ENCODE assay signal across 26 mouse cellular contexts in the genomic region with DNA sequence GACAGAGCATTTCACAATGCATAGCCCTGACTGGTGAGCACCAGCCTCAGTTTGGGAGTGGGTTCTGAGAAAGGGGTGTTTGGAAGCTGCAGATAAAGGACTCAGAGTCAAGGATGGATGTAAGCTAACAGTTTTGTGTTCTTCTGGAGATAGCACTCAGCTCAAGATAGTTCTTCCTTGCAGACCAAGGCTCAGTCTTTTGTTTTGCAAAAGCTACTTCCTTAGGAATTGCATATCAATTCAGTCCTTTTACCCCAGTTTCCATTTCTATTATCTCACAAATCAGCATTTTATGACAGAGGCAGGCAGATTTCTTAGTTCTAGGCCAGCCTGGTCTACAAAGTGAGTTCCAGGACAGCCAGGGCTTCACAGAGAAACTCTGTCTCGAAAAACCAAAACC.
"Had no signal": no experiment of that assay in that cellular context is flagged by ENCODE, and none has a peak within 500 bp of the region (broad histone marks: within the 10 kb centered on the region; RNA-seq: fewer than 3 reads in every experiment).

No protein-coding gene starts in this region.

- DNase-seq: gastrocnemius, postnatal 14 days; gastrocnemius, postnatal 36 days; heart, adult 11 months; heart, adult 2 months; heart, postnatal 14 days; heart, postnatal 36 days; kidney, adult 18-20 months; kidney, adult 8-10 months; kidney, postnatal 10 days; kidney, postnatal 25 days; kidney, postnatal 4 days; liver; liver, embryonic 13.5 days had no signal

- H3K9ac ChIP-seq: heart, embryonic 13.5 days; heart, embryonic 15.5 days; hindbrain, embryonic 13.5 days; hindbrain, embryonic 15.5 days; intestine, embryonic 15.5 days; limb, embryonic 12.5 days; liver, embryonic 13.5 days had no signal

- H3K27me3 ChIP-seq: heart, embryonic 13.5 days; heart, embryonic 15.5 days; hindbrain, embryonic 13.5 days; hindbrain, embryonic 15.5 days; intestine, embryonic 15.5 days; limb, embryonic 12.5 days; liver, embryonic 13.5 days had no signal

- H3K4me3 ChIP-seq: heart, adult 2 months; heart, embryonic 13.5 days; heart, embryonic 15.5 days; hindbrain, embryonic 13.5 days; hindbrain, embryonic 15.5 days; intestine, embryonic 15.5 days; layer of hippocampus, adult 2 months; left cerebral cortex, adult 2 months; limb, embryonic 10.5 days; limb, embryonic 12.5 days; liver, embryonic 13.5 days had no signal

- H3K36me3 ChIP-seq: heart, embryonic 13.5 days; heart, embryonic 15.5 days; hindbrain, embryonic 13.5 days; hindbrain, embryonic 15.5 days; intestine, embryonic 15.5 days; limb, embryonic 10.5 days; limb, embryonic 12.5 days; liver, embryonic 13.5 days had no signal

- H3K27ac ChIP-seq: heart, adult 2 months; heart, embryonic 13.5 days; heart, embryonic 15.5 days; hindbrain, embryonic 13.5 days; hindbrain, embryonic 15.5 days; hindbrain, postnatal 0 days; intestine, embryonic 15.5 days; layer of hippocampus, adult 2 months; left cerebral cortex, adult 2 months; limb, embryonic 10.5 days; limb, embryonic 12.5 days; liver, embryonic 13.5 days had no signal

- H3K9me3 ChIP-seq: heart, embryonic 13.5 days; heart, embryonic 15.5 days; hindbrain, embryonic 13.5 days; hindbrain, embryonic 15.5 days; intestine, embryonic 15.5 days; limb, embryonic 10.5 days; limb, embryonic 12.5 days; liver, embryonic 13.5 days had no signal

- H3K4me1 ChIP-seq: heart, embryonic 13.5 days; heart, embryonic 15.5 days; hindbrain, embryonic 13.5 days; hindbrain, embryonic 15.5 days; intestine, embryonic 15.5 days; limb, embryonic 10.5 days; limb, embryonic 12.5 days; liver, embryonic 13.5 days had no signal

- ATAC-seq: hindbrain, postnatal 0 days; intestine, embryonic 15.5 days; intestine, postnatal 0 days had no signal

- H3K4me2 ChIP-seq: heart, embryonic 11.5 days; heart, embryonic 13.5 days; heart, embryonic 15.5 days; hindbrain, embryonic 13.5 days; hindbrain, embryonic 15.5 days; intestine, embryonic 15.5 days; limb, embryonic 12.5 days; liver, embryonic 11.5 days; liver, embryonic 13.5 days had no signal
